In the genomic region with DNA sequence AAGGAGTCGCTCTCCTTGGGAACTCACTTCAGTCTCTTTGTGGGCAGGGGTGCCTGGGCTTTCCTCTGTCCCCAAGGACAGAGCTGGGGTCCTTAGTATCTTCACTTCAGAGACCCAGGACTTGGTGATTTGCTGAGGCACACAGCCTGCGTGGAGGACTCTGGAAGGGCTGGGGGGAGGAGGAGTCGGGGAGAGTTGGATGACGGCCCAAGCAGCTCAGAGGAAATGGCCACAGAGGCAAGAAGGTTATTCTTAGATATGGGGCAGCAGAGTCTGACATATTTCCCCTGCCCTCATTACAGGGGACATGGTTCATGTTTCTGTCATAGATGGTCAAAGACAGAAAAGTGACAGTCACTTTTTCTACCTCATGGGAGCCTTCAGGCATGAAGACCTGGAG, we compare ENCODE assay signal across 11 mouse cellular contexts. TPM values are rescaled to one million over a fixed set of nuclear protein-coding genes. Genes with fewer than 3 reads are reported as not detected.
DNase-seq lines count a peak whose midpoint lies in the region; ATAC-seq lines count a peak whose summit lies in the region.
"Had no signal": no experiment of that assay in that cellular context is flagged by ENCODE, and none has a peak within 500 bp of the region (broad histone marks: within the 10 kb centered on the region; RNA-seq: fewer than 3 reads in every experiment).

No protein-coding gene starts in this region.

- H3K27me3 ChIP-seq in heart, embryonic 14.5 days (ENCODE audit: control insufficient read depth, insufficient read depth, low read length): no peaks in the 10 kb centered on the region
- H3K27me3 ChIP-seq in midbrain, embryonic 11.5 days (ENCODE audit: control insufficient read depth, insufficient read depth, low read length): no peaks in the 10 kb centered on the region
- H3K27me3 ChIP-seq: CH12.LX; forebrain, embryonic 12.5 days had no signal

- peak overlapping the region; percentile 31 for H3K4me2 ChIP-seq in heart, embryonic 14.5 days (ENCODE audit: low read length)
- no peak overlapping the region for H3K4me2 ChIP-seq in midbrain, embryonic 11.5 days
- H3K4me2 ChIP-seq: forebrain, embryonic 12.5 days had no signal

- H3K36me3 ChIP-seq in heart, embryonic 14.5 days (ENCODE audit: control insufficient read depth, insufficient read depth, low read length): peaks cover 48% of the 10 kb centered on the region
- H3K36me3 ChIP-seq in midbrain, embryonic 11.5 days (ENCODE audit: control insufficient read depth, insufficient read depth, low read length): no peaks in the 10 kb centered on the region

- intact Hi-C loops in left cerebral cortex, postnatal 25 days (cut with DNase I): no loop called here

- H3K9ac ChIP-seq in heart, embryonic 14.5 days (ENCODE audit: low read length): peak overlapping the region; percentile 34; the same call in 1 of the 2 replicates
- H3K9ac ChIP-seq in midbrain, embryonic 11.5 days (ENCODE audit: low read length): no peak overlapping the region
- H3K9ac ChIP-seq: forebrain, embryonic 12.5 days had no signal

- H3K9me3 ChIP-seq in heart, embryonic 14.5 days (ENCODE audit: control insufficient read depth, low read length): no peaks in the 10 kb centered on the region
- H3K9me3 ChIP-seq in midbrain, embryonic 11.5 days (ENCODE audit: control insufficient read depth, low read length): no peaks in the 10 kb centered on the region
- H3K9me3 ChIP-seq: forebrain, embryonic 12.5 days had no signal

- peaks cover 40 to 41% of the 10 kb centered on the region in 2 experiments for H3K4me1 ChIP-seq in heart, embryonic 14.5 days (ENCODE audit: control insufficient read depth in 2 of 2, insufficient read depth in 2 of 2, low read length in 2 of 2)
- H3K4me1 ChIP-seq in midbrain, embryonic 11.5 days (ENCODE audit: control insufficient read depth, insufficient read depth, low read length): no peaks in the 10 kb centered on the region
- H3K4me1 ChIP-seq: forebrain, embryonic 12.5 days had no signal

- no peak overlapping the region for H3K4me3 ChIP-seq in heart, embryonic 14.5 days (ENCODE audit: control insufficient read depth in 1 of 2, insufficient read depth in 1 of 2, low read depth in 1 of 2, low read length in 2 of 2)
- H3K4me3 ChIP-seq in midbrain, embryonic 11.5 days (ENCODE audit: low read depth, low read length): no peak overlapping the region
- H3K4me3 ChIP-seq: forebrain, embryonic 12.5 days had no signal

- 20% methylated on average over 4 of the region's 4 CpGs for whole genome bisulfite sequencing in heart, embryonic 14.5 days
- 78% methylated on average over 4 of the region's 4 CpGs for WGBS in midbrain, embryonic 11.5 days

- H3K27ac ChIP-seq in heart, embryonic 14.5 days (replicated peaks in 1 of 2; ENCODE audit: control insufficient read depth in 1 of 2, insufficient read depth in 1 of 2, low read depth in 2 of 2, low read length in 2 of 2): peak overlapping the region; percentile 66 to 91
- H3K27ac ChIP-seq in midbrain, embryonic 11.5 days (ENCODE audit: low read depth, low read length): no peak overlapping the region
- H3K27ac ChIP-seq: forebrain, embryonic 12.5 days had no signal

- DNase-seq in 416B (ENCODE audit: low read depth): peak; percentile 62
- DNase-seq in kidney, postnatal 4 days: peak; percentile 72 to 80
- DNase-seq in left cerebral cortex, postnatal 25 days (ENCODE audit: low spot score in 2 of 2): no peak
- no peak for DNase-seq in cerebellum, adult 18-20 months
- DNase-seq in thymus, adult 18-20 months: no peak
- DNase-seq in midbrain, embryonic 11.5 days (ENCODE audit: low spot score, missing footprints): no peak
- DNase-seq: thymus, adult 2 months had no signal

- ATAC-seq in common myeloid progenitor, adult 5-6 weeks (replicated peaks; ENCODE audit: low read depth, poor library complexity, severe bottlenecking): peak; percentile 48; the same call in 1 of the 2 replicates
- ATAC-seq in heart, embryonic 14.5 days (ENCODE audit: insufficient number of reproducible peaks, insufficient read depth, low FRiP score, low read depth): peak; percentile 45
- no peak for ATAC-seq in midbrain, embryonic 11.5 days (ENCODE audit: low FRiP score)

RNA-seq across cellular contexts. Expression of a gene that starts 13.2 kb away (rescaled TPM):
- not detected in 2 replicates for total RNA-seq in common myeloid progenitor, adult 5-6 weeks (2017)
- polyA plus RNA-seq in heart, embryonic 14.5 days (2014; fragmentation: Nextera tagmentation; extraction: Ambion mirVana): 34.9 and 37.2 TPM in 2 replicates
- not detected for total RNA-seq in left cerebral cortex, postnatal 25 days (2021)
- 2.3 and 2.8 TPM in 2 replicates for polyA plus RNA-seq in midbrain, embryonic 11.5 days (2014; fragmentation: Nextera tagmentation; extraction: Ambion mirVana)
- total RNA-seq: CH12.LX had no signal

RNA-seq across cellular contexts. Expression of a gene that starts 23.5 kb away (rescaled TPM):
- total RNA-seq in common myeloid progenitor, adult 5-6 weeks (2017): 60.8 and 78.3 TPM in 2 replicates
- 191 TPM in 2 replicates for polyA plus RNA-seq in heart, embryonic 14.5 days (2014; fragmentation: Nextera tagmentation; extraction: Ambion mirVana)
- 1 to 10 TPM; 4.0 to 4.8 TPM for total RNA-seq in left cerebral cortex, postnatal 25 days (2021)
- 25.0 and 27.8 TPM in 2 replicates for polyA plus RNA-seq in midbrain, embryonic 11.5 days (2014; fragmentation: Nextera tagmentation; extraction: Ambion mirVana)

RNA-seq across cellular contexts. Expression of a gene that starts 23.7 kb away (rescaled TPM):
- 15.0 and 25.3 TPM in 2 replicates for total RNA-seq in common myeloid progenitor, adult 5-6 weeks (2017)
- polyA plus RNA-seq in heart, embryonic 14.5 days (2014; fragmentation: Nextera tagmentation; extraction: Ambion mirVana): 33.0 and 33.4 TPM in 2 replicates
- total RNA-seq in left cerebral cortex, postnatal 25 days (2021): 10 to 100 TPM; 24.6 to 27.2 TPM
- polyA plus RNA-seq in midbrain, embryonic 11.5 days (2014; fragmentation: Nextera tagmentation; extraction: Ambion mirVana): 36.6 and 39.1 TPM in 2 replicates

RNA-seq across cellular contexts. Expression of a gene that starts 29.2 kb away (rescaled TPM):
- total RNA-seq in common myeloid progenitor, adult 5-6 weeks (2017): 6.3 and 8.5 TPM in 2 replicates
- polyA plus RNA-seq in heart, embryonic 14.5 days (2014; fragmentation: Nextera tagmentation; extraction: Ambion mirVana): 17.6 and 17.8 TPM in 2 replicates
- 10 to 100 TPM; 50.6 to 52.6 TPM for total RNA-seq in left cerebral cortex, postnatal 25 days (2021)
- 32.2 and 34.6 TPM in 2 replicates for polyA plus RNA-seq in midbrain, embryonic 11.5 days (2014; fragmentation: Nextera tagmentation; extraction: Ambion mirVana)

RNA-seq across cellular contexts. Expression of a gene that starts 55.1 kb away (rescaled TPM):
- 22.5 and 26.0 TPM in 2 replicates for total RNA-seq in common myeloid progenitor, adult 5-6 weeks (2017)
- 18.6 and 19.8 TPM in 2 replicates for polyA plus RNA-seq in heart, embryonic 14.5 days (2014; fragmentation: Nextera tagmentation; extraction: Ambion mirVana)
- total RNA-seq in left cerebral cortex, postnatal 25 days (2021): 10 to 100 TPM; 10.9 to 12.3 TPM
- polyA plus RNA-seq in midbrain, embryonic 11.5 days (2014; fragmentation: Nextera tagmentation; extraction: Ambion mirVana): 46.5 and 46.9 TPM in 2 replicates

Comparison
In these comparisons a context has a peak if more than half of its experiments do, and no peak if none do; other contexts are left out.
1. DNase-seq: peak in 416B (single experiment) and kidney, postnatal 4 days (2 of 2); none in left cerebral cortex, postnatal 25 days (0 of 2), cerebellum, adult 18-20 months (0 of 2), thymus, adult 18-20 months (0 of 2) and midbrain, embryonic 11.5 days (single experiment).
2. RNA of a gene that starts 23.5 kb away (total RNA-seq): 60.8 to 78.3 TPM in common myeloid progenitor, adult 5-6 weeks; 4.0 to 4.8 TPM in left cerebral cortex, postnatal 25 days; every median in the first group is over 10 times any median in the second.